Mouse (Mus musculus): Measurements from ENCODE around the gene Hhatl. TPM values are rescaled to one million over a fixed set of nuclear protein-coding genes. Genes with fewer than 3 reads are reported as not detected.
A peak's percentile ranks its signal among the peaks of the same experiment; 100 is the strongest.

The Hhatl gene
- polyA plus RNA-seq, 1 experiment from 2014 or later: 1.3 TPM

- TF ChIP-seq CTCF (IDR thresholded peaks at IDR 0.05; ENCODE audit: low read depth): peak; percentile 77
- no peaks in the 10 kb centered on the region for H3K9me3 ChIP-seq (ENCODE audit: control insufficient read depth)
- H3K27ac ChIP-seq (ENCODE audit: low read depth, low read length): no peak overlapping the region
- no peak overlapping the region for H3K9ac ChIP-seq (ENCODE audit: low read depth, low read length)
- no peaks in the 10 kb centered on the region for H3K4me1 ChIP-seq (replicated peaks; ENCODE audit: control insufficient read depth, insufficient read depth, low read length)
- 76% methylated on average over 6 of the region's 6 CpGs for WGBS
- 0 out of 2 replicates have a peak, but pooled peaks have one; percentile 33 for ATAC-seq
- H3K4me2 ChIP-seq (replicated peaks; ENCODE audit: low read depth): no peak overlapping the region
- H3K27me3 ChIP-seq (replicated peaks; ENCODE audit: control insufficient read depth, insufficient read depth, low read length): no peaks in the 10 kb centered on the region
- H3K36me3 ChIP-seq (ENCODE audit: control insufficient read depth, insufficient read depth): no peaks in the 10 kb centered on the region
- H3K4me3 ChIP-seq (ENCODE audit: low read depth, low read length): no peak overlapping the region
These were observed 38.1 kb upstream of the Hhatl start for GRCm38 (mm10) chr9:121830243-121830955.

DNA sequence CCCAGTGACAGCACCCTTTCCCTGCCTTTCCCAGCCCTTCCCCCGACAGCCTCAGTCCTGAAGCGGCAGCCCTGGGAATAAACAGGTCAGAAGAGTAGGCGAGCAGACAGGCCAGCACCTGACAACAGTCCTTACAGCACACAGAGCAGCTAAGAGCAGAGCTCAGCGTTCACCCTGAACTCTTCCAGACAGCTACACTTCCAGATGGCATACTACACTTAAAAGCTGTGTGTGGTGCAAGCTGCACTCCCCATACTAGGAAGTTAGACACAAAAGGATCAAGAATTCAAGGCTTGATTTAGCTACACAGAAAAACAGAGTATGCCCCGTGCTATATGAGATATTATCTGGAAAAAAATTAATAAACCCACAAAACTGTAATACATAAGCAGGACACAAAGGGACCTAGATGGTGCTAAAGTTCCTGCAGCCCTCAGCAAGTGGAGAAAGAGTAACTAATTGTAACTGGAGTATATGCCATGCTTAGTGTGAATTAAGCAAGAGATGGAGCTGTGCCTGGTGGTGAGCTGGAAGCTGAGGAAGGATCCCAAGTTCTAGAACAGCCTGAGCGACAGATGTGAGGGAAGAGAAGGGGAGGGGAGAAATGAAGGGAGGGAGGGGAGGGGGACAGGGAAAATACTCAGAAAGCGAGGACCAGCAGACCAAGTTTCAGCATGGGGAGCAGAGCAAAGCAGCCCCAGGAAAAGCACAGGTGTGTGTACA is 37.1 kb upstream of the Hhatl start:
- H3K27ac ChIP-seq (ENCODE audit: low read depth, low read length): no peak overlapping the region
- no peaks in the 10 kb centered on the region for H3K36me3 ChIP-seq (ENCODE audit: control insufficient read depth, insufficient read depth)
- H3K4me1 ChIP-seq (replicated peaks; ENCODE audit: control insufficient read depth, insufficient read depth, low read length): no peaks in the 10 kb centered on the region
- no peak overlapping the region for H3K4me3 ChIP-seq (ENCODE audit: low read depth, low read length)
- H3K27me3 ChIP-seq (replicated peaks; ENCODE audit: control insufficient read depth, insufficient read depth, low read length): no peaks in the 10 kb centered on the region
- no peak overlapping the region for H3K4me2 ChIP-seq (replicated peaks; ENCODE audit: low read depth)
- H3K9ac ChIP-seq (ENCODE audit: low read depth, low read length): no peak overlapping the region
- no peaks in the 10 kb centered on the region for H3K9me3 ChIP-seq (ENCODE audit: control insufficient read depth)
- ATAC-seq: no peak
- 68% methylated on average over 7 of the region's 7 CpGs for whole genome bisulfite sequencing
- TF ChIP-seq CTCF (IDR thresholded peaks at IDR 0.05; ENCODE audit: low read depth): no peak

DNA sequence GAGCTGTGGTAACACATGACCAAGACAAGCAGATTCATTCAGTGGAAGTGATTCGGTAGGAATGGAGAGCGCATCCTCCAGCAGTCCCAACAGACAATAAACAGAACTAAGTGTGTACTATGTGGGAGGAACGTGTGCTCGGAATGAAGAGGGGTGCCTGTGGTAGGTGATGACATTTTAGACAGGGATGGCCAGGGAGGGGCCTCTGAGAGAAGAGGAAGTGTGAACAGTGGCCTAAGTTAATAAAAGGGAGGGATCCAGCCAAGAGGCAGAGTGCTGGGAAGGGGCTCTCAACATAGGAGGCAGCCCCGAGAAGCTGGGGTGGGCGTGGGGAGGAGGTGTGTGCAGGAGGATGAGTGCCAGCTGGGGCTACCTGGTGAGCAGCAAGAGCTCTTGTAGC is 36.0 kb upstream of the Hhatl start:
- 61% methylated on average over 6 of the region's 6 CpGs for WGBS

GRCm38 (mm10) chr9:121826356-121826755 is 34.0 kb upstream of the Hhatl start:
- TF ChIP-seq CTCF (IDR thresholded peaks at IDR 0.05; ENCODE audit: low read depth): no peak
- Histone ChIP-seq H3K9ac (ENCODE audit: low read depth, low read length) (no peak overlapping the region), H3K36me3 (ENCODE audit: control insufficient read depth, insufficient read depth) (no peaks in the 10 kb centered on the region), H3K9me3 (ENCODE audit: control insufficient read depth) (no peaks in the 10 kb centered on the region), H3K4me3 (ENCODE audit: low read depth, low read length) (no peak overlapping the region), H3K4me1 (replicated peaks; ENCODE audit: control insufficient read depth, insufficient read depth, low read length) (no peaks in the 10 kb centered on the region), H3K27me3 (replicated peaks; ENCODE audit: control insufficient read depth, insufficient read depth, low read length) (no peaks in the 10 kb centered on the region), H3K27ac (ENCODE audit: low read depth, low read length) (no peak overlapping the region), H3K4me2 (replicated peaks; ENCODE audit: low read depth) (no peak overlapping the region)
- 90% methylated on average over 3 of the region's 3 CpGs for WGBS
- ATAC-seq: no peak

More for the DNA sequence above, 36.0 kb upstream of the Hhatl start:
- no peaks in the 10 kb centered on the region for H3K4me1 ChIP-seq (replicated peaks; ENCODE audit: control insufficient read depth, insufficient read depth, low read length)
- no peak for TF ChIP-seq CTCF (IDR thresholded peaks at IDR 0.05; ENCODE audit: low read depth)
- no peaks in the 10 kb centered on the region for H3K27me3 ChIP-seq (replicated peaks; ENCODE audit: control insufficient read depth, insufficient read depth, low read length)
- no peak for ATAC-seq
- H3K36me3 ChIP-seq (ENCODE audit: control insufficient read depth, insufficient read depth): no peaks in the 10 kb centered on the region
- no peak overlapping the region for H3K27ac ChIP-seq (ENCODE audit: low read depth, low read length)
- no peak overlapping the region for H3K9ac ChIP-seq (ENCODE audit: low read depth, low read length)
- no peak overlapping the region for H3K4me2 ChIP-seq (replicated peaks; ENCODE audit: low read depth)
- H3K9me3 ChIP-seq (ENCODE audit: control insufficient read depth): no peaks in the 10 kb centered on the region
- no peak overlapping the region for H3K4me3 ChIP-seq (ENCODE audit: low read depth, low read length)

- no peak overlapping the region for H3K9ac ChIP-seq (ENCODE audit: low read depth, low read length)
- no peaks in the 10 kb centered on the region for H3K9me3 ChIP-seq (ENCODE audit: control insufficient read depth)
- H3K27me3 ChIP-seq (replicated peaks; ENCODE audit: control insufficient read depth, insufficient read depth, low read length): no peaks in the 10 kb centered on the region
- no peaks in the 10 kb centered on the region for H3K36me3 ChIP-seq (ENCODE audit: control insufficient read depth, insufficient read depth)
- H3K4me2 ChIP-seq (replicated peaks; ENCODE audit: low read depth): no peak overlapping the region
- no peaks in the 10 kb centered on the region for H3K4me1 ChIP-seq (replicated peaks; ENCODE audit: control insufficient read depth, insufficient read depth, low read length)
- 80% methylated on average over 7 of the region's 7 CpGs for WGBS
- no peak overlapping the region for H3K4me3 ChIP-seq (ENCODE audit: low read depth, low read length)
- H3K27ac ChIP-seq (ENCODE audit: low read depth, low read length): no peak overlapping the region
- no peak for ATAC-seq
- TF ChIP-seq CTCF (IDR thresholded peaks at IDR 0.05; ENCODE audit: low read depth): no peak
These were observed 31.7 kb upstream of the Hhatl start for GRCm38 (mm10) chr9:121823991-121824390.

DNA sequence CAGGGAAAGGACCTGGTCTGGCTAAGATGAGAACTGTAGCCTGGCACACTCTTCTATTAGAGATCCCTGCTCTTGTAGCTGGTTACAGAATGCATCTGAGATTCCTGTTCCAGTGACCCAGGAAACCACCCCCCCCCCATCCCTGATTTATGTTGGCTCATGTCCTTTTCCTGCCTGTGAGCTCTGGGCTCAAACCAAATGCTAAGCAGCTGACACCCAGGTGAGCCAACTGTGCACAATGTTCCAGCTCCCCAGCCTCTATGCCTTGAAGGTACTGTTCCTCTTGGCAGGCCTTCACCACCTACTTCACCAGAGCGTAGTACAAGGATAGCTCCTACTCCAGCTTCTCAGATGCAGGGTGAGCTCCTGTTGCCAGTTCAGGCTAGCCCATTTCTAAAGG is 30.7 kb upstream of the Hhatl start:
- no peak for TF ChIP-seq CTCF (IDR thresholded peaks at IDR 0.05; ENCODE audit: low read depth)
- no peak overlapping the region for H3K9ac ChIP-seq (ENCODE audit: low read depth, low read length)
- no peak overlapping the region for H3K4me3 ChIP-seq (ENCODE audit: low read depth, low read length)
- H3K4me2 ChIP-seq (replicated peaks; ENCODE audit: low read depth): no peak overlapping the region
- H3K36me3 ChIP-seq (ENCODE audit: control insufficient read depth, insufficient read depth): no peaks in the 10 kb centered on the region
- no peak for ATAC-seq
- H3K9me3 ChIP-seq (ENCODE audit: control insufficient read depth): no peaks in the 10 kb centered on the region
- 96% methylated on average over 1 of the region's 1 CpGs for WGBS
- H3K27me3 ChIP-seq (replicated peaks; ENCODE audit: control insufficient read depth, insufficient read depth, low read length): no peaks in the 10 kb centered on the region
- no peaks in the 10 kb centered on the region for H3K4me1 ChIP-seq (replicated peaks; ENCODE audit: control insufficient read depth, insufficient read depth, low read length)
- no peak overlapping the region for H3K27ac ChIP-seq (ENCODE audit: low read depth, low read length)
